Mouse (Mus musculus) lung, embryonic 16.5 days (tissue): ENCODE measurements around the gene Fem1a. TPM values are rescaled to one million over a fixed set of nuclear protein-coding genes. Genes with fewer than 3 reads are reported as not detected.
A peak's percentile ranks its signal among the peaks of the same experiment; 100 is the strongest.

ENCODE experiments used
- ATAC-seq: fragments of 200-750 bp; cut with Nextera tagmentation; 2 replicates; pipeline ENCODE4 v1.8.0; 2017; ENCODE audit warnings: low read depth, mild to moderate bottlenecking, moderate library complexity
- H3K27ac ChIP-seq: fragments of 300-500 bp; sonication (generic); 2 replicates; pipeline ENCODE4 v1.5.1; 2014; ENCODE audit warnings: mild to moderate bottlenecking, control low read depth, low read length
- H3K27me3 ChIP-seq: fragments of 300-500 bp; sonication (generic); 2 replicates; pipeline ENCODE4 v1.6.1; 2014; ENCODE audit warnings: low read depth, low read length, mixed read lengths; ENCODE audit not compliant: control insufficient read depth, insufficient read depth
- H3K36me3 ChIP-seq: fragments of 300-500 bp; sonication (generic); 2 replicates; pipeline ENCODE4 v1.6.1; 2014; ENCODE audit warnings: low read length; ENCODE audit not compliant: control insufficient read depth, insufficient read depth
- H3K4me1 ChIP-seq: fragments of 300-500 bp; sonication (generic); replicated peaks from 2 replicates; pipeline ENCODE4 v1.6.1; 2014; ENCODE audit warnings: low read length, mixed read lengths; ENCODE audit not compliant: control insufficient read depth, insufficient read depth
- H3K4me2 ChIP-seq: fragments of 300-500 bp; sonication (generic); 2 replicates; pipeline ENCODE4 v1.6.1; 2014; ENCODE audit warnings: low read depth, low read length, control low read depth
- H3K4me3 ChIP-seq: fragments of 300-500 bp; sonication (generic); 2 replicates; pipeline ENCODE4 v1.5.1; 2014; ENCODE audit warnings: mild to moderate bottlenecking, low read length, control low read depth
- H3K9ac ChIP-seq: fragments of 300-500 bp; sonication (generic); 2 replicates; pipeline ENCODE4 v1.6.1; 2014; ENCODE audit warnings: low read length, control low read depth
- H3K9me3 ChIP-seq: fragments of 300-500 bp; sonication (generic); 2 replicates; pipeline ENCODE4 v1.6.1; 2016; ENCODE audit warnings: low read length; ENCODE audit not compliant: control insufficient read depth
- WGBS: fragments of 180-500 bp; shearing (Covaris S2); extraction: QIAGEN DNeasy Blood & Tissue Kit; methylation state at CpG from one replicate; pipeline ENCODE4 v1.1.7; 2014; 5-methylcytosine and 5-hydroxymethylcytosine counted together
- polyA plus RNA-seq: library from polyadenylated mRNA; unstranded; fragments of >200 nt; fragmentation: Nextera tagmentation; extraction: Ambion mirVana; gene quantifications from 2 replicates; pipeline ENCODE4 v1.2.1, GENCODE M21; 2015

Fem1a gene
- 11.0 and 12.1 TPM in 2 replicates for polyA plus RNA-seq

- under 1% methylated on average over 28 of the region's 28 CpGs for WGBS
- H3K9ac ChIP-seq, result peak within 1 kb of the TSS; percentile 75
- ATAC-seq, result peak; percentile 92
Measured at GRCm38 (mm10) chr17:56256239-56256881, at the start of gene Fem1a. Fem1a (plus strand) TSS chr17:56256810.

GRCm38 (mm10) chr17:56206986-56207674, 49.5 kb upstream of the Fem1a start:
- Histone ChIP-seq H3K9ac (no peak overlapping the region), H3K9me3 (no peaks in the 10 kb centered on the region), H3K36me3 (peaks cover 63% of the 10 kb centered on the region), H3K4me3 (no peak overlapping the region), H3K27ac (peak overlapping the region; percentile 53), H3K27me3 (no peaks in the 10 kb centered on the region), H3K4me1 (no peaks in the 10 kb centered on the region; the same call in 1 of the 2 replicates), H3K4me2 (no peak overlapping the region)
- 68% methylated on average over 6 of the region's 6 CpGs for WGBS
- ATAC-seq, result no peak

More at GRCm38 (mm10) chr17:56256239-56256881, at the start of gene Fem1a:
- Histone ChIP-seq H3K4me1 (peaks cover 28% of the 10 kb centered on the region), H3K36me3 (peaks cover 17% of the 10 kb centered on the region), H3K9me3 (no peaks in the 10 kb centered on the region), H3K4me2 (peak within 1 kb of the TSS; percentile 90), H3K4me3 (peak within 1 kb of the TSS; percentile 75), H3K27ac (peak within 1 kb of the TSS; percentile 97), H3K27me3 (no peaks in the 10 kb centered on the region)

- no peak overlapping the region for H3K27ac ChIP-seq
Measured at GRCm38 (mm10) chr17:56207963-56208530, 48.6 kb upstream of the Fem1a start.

GRCm38 (mm10) chr17:56208821-56209220, 47.8 kb upstream of the Fem1a start:
- Histone ChIP-seq H3K4me1 (peaks cover 6% of the 10 kb centered on the region), H3K4me2 (no peak overlapping the region), H3K27ac (no peak overlapping the region), H3K9me3 (no peaks in the 10 kb centered on the region), H3K36me3 (peaks cover 47% of the 10 kb centered on the region), H3K9ac (no peak overlapping the region), H3K27me3 (no peaks in the 10 kb centered on the region), H3K4me3 (no peak overlapping the region)
- no peak for ATAC-seq
- 86% methylated on average over 3 of the region's 3 CpGs for WGBS

More at GRCm38 (mm10) chr17:56207963-56208530, 48.6 kb upstream of the Fem1a start:
- H3K4me2 ChIP-seq, result no peak overlapping the region
- peaks cover 4% of the 10 kb centered on the region for H3K4me1 ChIP-seq
- peaks cover 54% of the 10 kb centered on the region for H3K36me3 ChIP-seq
- H3K9ac ChIP-seq, result no peak overlapping the region
- no peak overlapping the region for H3K4me3 ChIP-seq
- H3K9me3 ChIP-seq, result no peaks in the 10 kb centered on the region
- no peaks in the 10 kb centered on the region for H3K27me3 ChIP-seq
- ATAC-seq, result no peak
- 90% methylated on average over 9 of the region's 9 CpGs for WGBS

- H3K36me3 ChIP-seq, result peaks cover 29% of the 10 kb centered on the region
- no peak overlapping the region for H3K4me2 ChIP-seq
- H3K4me3 ChIP-seq, result no peak overlapping the region
- H3K9me3 ChIP-seq, result no peaks in the 10 kb centered on the region
- WGBS, result 68% methylated on average over 2 of the region's 2 CpGs
- no peak for ATAC-seq
- no peak overlapping the region for H3K27ac ChIP-seq
- no peaks in the 10 kb centered on the region for H3K27me3 ChIP-seq
- peaks cover 6% of the 10 kb centered on the region for H3K4me1 ChIP-seq
- no peak overlapping the region for H3K9ac ChIP-seq
Measured at GRCm38 (mm10) chr17:56211090-56211489, 45.5 kb upstream of the Fem1a start.

- Histone ChIP-seq H3K27me3 (no peaks in the 10 kb centered on the region), H3K9me3 (no peaks in the 10 kb centered on the region), H3K4me2 (no peak overlapping the region), H3K36me3 (peaks cover 26% of the 10 kb centered on the region), H3K9ac (no peak overlapping the region), H3K27ac (peak overlapping the region; percentile 64), H3K4me3 (no peak overlapping the region), H3K4me1 (peaks cover 20% of the 10 kb centered on the region)
- ATAC-seq, result peak; percentile 68
- WGBS, result 30% methylated on average over 6 of the region's 6 CpGs
Measured at GRCm38 (mm10) chr17:56212676-56213075, 43.9 kb upstream of the Fem1a start.

- WGBS, result 91% methylated on average over 1 of the region's 1 CpGs
- no peak for ATAC-seq
- Histone ChIP-seq H3K27ac (no peak overlapping the region), H3K9me3 (no peaks in the 10 kb centered on the region), H3K4me3 (no peak overlapping the region), H3K27me3 (no peaks in the 10 kb centered on the region), H3K36me3 (peaks cover 18% of the 10 kb centered on the region), H3K4me2 (no peak overlapping the region), H3K4me1 (peaks cover 25% of the 10 kb centered on the region), H3K9ac (no peak overlapping the region)
Measured at GRCm38 (mm10) chr17:56214229-56214628, 42.4 kb upstream of the Fem1a start.

GRCm38 (mm10) chr17:56217670-56218069, 38.9 kb upstream of the Fem1a start:
- no peak overlapping the region for H3K27ac ChIP-seq
- peak overlapping the region; percentile 64 for H3K4me2 ChIP-seq
- no peaks in the 10 kb centered on the region for H3K36me3 ChIP-seq
- peak overlapping the region; percentile 95 for H3K9ac ChIP-seq
- peak overlapping the region; percentile 92 for H3K4me3 ChIP-seq
- 60% methylated on average over 13 of the region's 13 CpGs for WGBS
- no peaks in the 10 kb centered on the region for H3K27me3 ChIP-seq
- H3K4me1 ChIP-seq, result peaks cover 30% of the 10 kb centered on the region
- ATAC-seq, result no peak
- no peaks in the 10 kb centered on the region for H3K9me3 ChIP-seq
